Mouse (Mus musculus) forebrain, embryonic 10.5 days (tissue): ENCODE results near the gene Peak1. TPM values are rescaled to one million over a fixed set of nuclear protein-coding genes. Genes with fewer than 3 reads are reported as not detected.

ENCODE experiments used
- DNase-seq: peaks from one replicate; pipeline ENCODE4 v3.0.0-alpha.2; 2017; ENCODE audit warnings: low spot score; ENCODE audit errors: extremely low spot score
- H3K27ac ChIP-seq: fragments of 300-500 bp; sonication (generic); 2 replicates; pipeline ENCODE4 v1.5.1; 2016; ENCODE audit warnings: mild to moderate bottlenecking
- H3K27me3 ChIP-seq: fragments of 300-500 bp; sonication (generic); 2 replicates; pipeline ENCODE4 v1.6.1; 2016; ENCODE audit warnings: mild to moderate bottlenecking; ENCODE audit not compliant: poor library complexity, severe bottlenecking
- H3K36me3 ChIP-seq: fragments of 300-500 bp; sonication (generic); replicated peaks from 2 replicates; pipeline ENCODE4 v1.6.1; 2016; ENCODE audit warnings: mild to moderate bottlenecking, moderate library complexity
- H3K4me1 ChIP-seq: fragments of 300-500 bp; sonication (generic); 2 replicates; pipeline ENCODE4 v1.6.1; 2016
- H3K4me3 ChIP-seq: fragments of 300-500 bp; sonication (generic); 2 replicates; pipeline ENCODE4 v1.5.1; 2016; ENCODE audit warnings: mild to moderate bottlenecking, moderate library complexity
- H3K9me3 ChIP-seq: fragments of 300-500 bp; sonication (generic); 2 replicates; pipeline ENCODE4 v1.6.1; 2016; ENCODE audit warnings: mild to moderate bottlenecking, moderate library complexity
- WGBS: fragments of 180-500 bp; shearing (Covaris S2); methylation state at CpG from one replicate; pipeline ENCODE4 v1.1.7; 2016; 5-methylcytosine and 5-hydroxymethylcytosine counted together
- polyA plus RNA-seq: library from polyadenylated mRNA; unstranded; fragments of >200 nt; fragmentation: Nextera tagmentation; extraction: Ambion mirVana; gene quantifications from 2 replicates; pipeline ENCODE4 v1.2.1, GENCODE M21; 2016

Peak1 gene
- polyA plus RNA-seq, 1 experiment from 2014 or later = 4.3 TPM

- Histone ChIP-seq H3K4me1 (no peaks in the 10 kb centered on the region), H3K27me3 (no peaks in the 10 kb centered on the region), H3K9me3 (peaks cover 6% of the 10 kb centered on the region), H3K27ac (no peak overlapping the region), H3K36me3 (peaks cover 15% of the 10 kb centered on the region), H3K4me3 (no peak overlapping the region)
- DNase-seq = no peak
- 93% methylated on average over 20 of the region's 20 CpGs for WGBS
Measured at GRCm38 (mm10) chr9:56257227-56258000, 160.5 kb downstream of the Peak1 start.

- peaks cover 15% of the 10 kb centered on the region for H3K36me3 ChIP-seq
- no peak overlapping the region for H3K4me3 ChIP-seq
- no peaks in the 10 kb centered on the region for H3K4me1 ChIP-seq
- 86% methylated on average over 6 of the region's 6 CpGs for WGBS
- no peak for DNase-seq
- H3K9me3 ChIP-seq = peaks cover 6% of the 10 kb centered on the region
- H3K27me3 ChIP-seq = no peaks in the 10 kb centered on the region
- no peak overlapping the region for H3K27ac ChIP-seq
Measured at GRCm38 (mm10) chr9:56255676-56256432, 162.0 kb downstream of the Peak1 start.

- WGBS = 92% methylated on average over 8 of the region's 8 CpGs
- no peak overlapping the region for H3K27ac ChIP-seq
- H3K9me3 ChIP-seq = no peaks in the 10 kb centered on the region
- no peak overlapping the region for H3K4me3 ChIP-seq
- peaks cover 3% of the 10 kb centered on the region; the same call in 1 of the 2 replicates for H3K4me1 ChIP-seq
- H3K36me3 ChIP-seq = peaks cover 10% of the 10 kb centered on the region; the same call in 1 of the 2 replicates
- H3K27me3 ChIP-seq = no peaks in the 10 kb centered on the region
- no peak for DNase-seq
Measured at GRCm38 (mm10) chr9:56244336-56244735, 173.5 kb downstream of the Peak1 start.

GRCm38 (mm10) chr9:56243885-56244284 is 174.0 kb downstream of the Peak1 start:
- Histone ChIP-seq H3K4me3 (no peak overlapping the region), H3K36me3 (peaks cover 10% of the 10 kb centered on the region; the same call in 1 of the 2 replicates), H3K9me3 (no peaks in the 10 kb centered on the region), H3K4me1 (peaks cover 3% of the 10 kb centered on the region; the same call in 1 of the 2 replicates), H3K27ac (no peak overlapping the region), H3K27me3 (no peaks in the 10 kb centered on the region)
- whole genome bisulfite sequencing = 90% methylated on average over 7 of the region's 7 CpGs
- DNase-seq = no peak

- DNase-seq = no peak
- H3K4me1 ChIP-seq = peaks cover 3% of the 10 kb centered on the region; the same call in 1 of the 2 replicates
- WGBS = 88% methylated on average over 3 of the region's 3 CpGs
- no peak overlapping the region for H3K27ac ChIP-seq
- H3K4me3 ChIP-seq = no peak overlapping the region
- peaks cover 10% of the 10 kb centered on the region; the same call in 1 of the 2 replicates for H3K36me3 ChIP-seq
- H3K27me3 ChIP-seq = no peaks in the 10 kb centered on the region
- H3K9me3 ChIP-seq = no peaks in the 10 kb centered on the region
Measured at GRCm38 (mm10) chr9:56242686-56243085, 175.2 kb downstream of the Peak1 start.

- no peaks in the 10 kb centered on the region for H3K9me3 ChIP-seq
- no peaks in the 10 kb centered on the region for H3K27me3 ChIP-seq
- H3K27ac ChIP-seq = no peak overlapping the region
- H3K36me3 ChIP-seq = peaks cover 10% of the 10 kb centered on the region; the same call in 1 of the 2 replicates
- peaks cover 3% of the 10 kb centered on the region; the same call in 1 of the 2 replicates for H3K4me1 ChIP-seq
- 95% methylated on average over 5 of the region's 5 CpGs for WGBS
- H3K4me3 ChIP-seq = no peak overlapping the region
- no peak for DNase-seq
Measured at GRCm38 (mm10) chr9:56241076-56241475, 176.8 kb downstream of the Peak1 start.

- Histone ChIP-seq H3K36me3 (peaks cover 10% of the 10 kb centered on the region; the same call in 1 of the 2 replicates), H3K4me1 (no peaks in the 10 kb centered on the region), H3K27me3 (no peaks in the 10 kb centered on the region), H3K27ac (no peak overlapping the region), H3K9me3 (no peaks in the 10 kb centered on the region), H3K4me3 (no peak overlapping the region)
- no peak for DNase-seq
- 77% methylated on average over 6 of the region's 6 CpGs for WGBS
Measured at GRCm38 (mm10) chr9:56235871-56236298, 182.0 kb downstream of the Peak1 start.

- no peaks in the 10 kb centered on the region for H3K4me1 ChIP-seq
- no peaks in the 10 kb centered on the region for H3K27me3 ChIP-seq
- H3K4me3 ChIP-seq = no peak overlapping the region
- no peak overlapping the region for H3K27ac ChIP-seq
- no peak for DNase-seq
- 84% methylated on average over 5 of the region's 5 CpGs for WGBS
- 0 out of 2 replicates have a peak, but pooled peaks cover 4% of the 10 kb centered on the region for H3K36me3 ChIP-seq
- no peaks in the 10 kb centered on the region for H3K9me3 ChIP-seq
Measured at GRCm38 (mm10) chr9:56235281-56235680, 182.6 kb downstream of the Peak1 start.

- no peak overlapping the region for H3K4me3 ChIP-seq
- H3K4me1 ChIP-seq = no peaks in the 10 kb centered on the region
- 89% methylated on average over 3 of the region's 3 CpGs for WGBS
- H3K36me3 ChIP-seq = no peaks in the 10 kb centered on the region
- no peak for DNase-seq
- no peaks in the 10 kb centered on the region for H3K27me3 ChIP-seq
- no peak overlapping the region for H3K27ac ChIP-seq
- no peaks in the 10 kb centered on the region for H3K9me3 ChIP-seq
Measured at GRCm38 (mm10) chr9:56234561-56234960, 183.3 kb downstream of the Peak1 start.

GRCm38 (mm10) chr9:56233316-56233715 is 184.6 kb downstream of the Peak1 start:
- no peak for DNase-seq
- no peaks in the 10 kb centered on the region for H3K4me1 ChIP-seq
- H3K27ac ChIP-seq = no peak overlapping the region
- no peak overlapping the region for H3K4me3 ChIP-seq
- H3K9me3 ChIP-seq = no peaks in the 10 kb centered on the region
- H3K27me3 ChIP-seq = no peaks in the 10 kb centered on the region
- WGBS = 93% methylated on average over 2 of the region's 2 CpGs
- H3K36me3 ChIP-seq = no peaks in the 10 kb centered on the region

- Histone ChIP-seq H3K36me3 (peaks cover 8% of the 10 kb centered on the region), H3K27me3 (no peaks in the 10 kb centered on the region), H3K4me1 (no peaks in the 10 kb centered on the region), H3K9me3 (no peaks in the 10 kb centered on the region), H3K4me3 (no peak overlapping the region), H3K27ac (no peak overlapping the region)
- no peak for DNase-seq
Measured at GRCm38 (mm10) chr9:56230906-56231305, 187.0 kb downstream of the Peak1 start.

- Histone ChIP-seq H3K36me3 (peaks cover 8% of the 10 kb centered on the region), H3K4me3 (no peak overlapping the region)
- 93% methylated on average over 7 of the region's 7 CpGs for WGBS
Measured at GRCm38 (mm10) chr9:56227626-56228025, 190.2 kb downstream of the Peak1 start.

More at GRCm38 (mm10) chr9:56227626-56228025, 190.2 kb downstream of the Peak1 start:
- no peaks in the 10 kb centered on the region for H3K4me1 ChIP-seq
- H3K9me3 ChIP-seq = no peaks in the 10 kb centered on the region
- no peak overlapping the region for H3K27ac ChIP-seq
- DNase-seq = no peak
- H3K27me3 ChIP-seq = peaks cover 23% of the 10 kb centered on the region
